Mouse (Mus musculus) heart, embryonic 14.5 days (tissue): ENCODE data around the gene Fgd3. TPM values are rescaled to one million over a fixed set of nuclear protein-coding genes. Genes with fewer than 3 reads are reported as not detected.

Source experiments
- ATAC-seq: fragments of 200-750 bp; cut with Nextera tagmentation; 2 replicates; pipeline ENCODE4 v1.8.0; 2017; ENCODE audit warnings: low read depth, moderate TSS enrichment; ENCODE audit not compliant: insufficient number of reproducible peaks, insufficient read depth, low FRiP score
- H3K27ac ChIP-seq, 2 experiments: fragments of 200-500 bp in 1 of 2; fragments of 300-500 bp in 1 of 2; sonication (generic) in 1 of 2; replicated peaks in 1 of 2; 2 replicates each; pipeline ENCODE4 v1.5.1; 2012 to 2014; ENCODE audit warnings: low read depth in 2 of 2, low read length in 2 of 2, control low read depth in 1 of 2, mild to moderate bottlenecking in 1 of 2, mixed read lengths in 1 of 2; ENCODE audit not compliant: control insufficient read depth in 1 of 2, insufficient read depth in 1 of 2
- H3K27me3 ChIP-seq: fragments of 300-500 bp; sonication (generic); 2 replicates; pipeline ENCODE4 v1.6.1; 2014; ENCODE audit warnings: mild to moderate bottlenecking, low read length, control low read depth; ENCODE audit not compliant: control insufficient read depth, insufficient read depth
- H3K36me3 ChIP-seq: fragments of 300-500 bp; sonication (generic); 2 replicates; pipeline ENCODE4 v1.6.1; 2014; ENCODE audit warnings: mild to moderate bottlenecking, control low read depth, low read length, mixed read lengths; ENCODE audit not compliant: control insufficient read depth, insufficient read depth
- H3K4me1 ChIP-seq, 2 experiments: fragments of 200-500 bp in 1 of 2; fragments of 300-500 bp in 1 of 2; sonication (generic) in 1 of 2; 2 replicates each; pipeline ENCODE4 v1.6.1; 2012 to 2014; ENCODE audit warnings: low read length in 2 of 2, control low read depth in 1 of 2, mixed read lengths in 1 of 2; ENCODE audit not compliant: control insufficient read depth in 2 of 2, insufficient read depth in 2 of 2
- H3K4me2 ChIP-seq: fragments of 300-500 bp; sonication (generic); 2 replicates; pipeline ENCODE4 v1.6.1; 2014; ENCODE audit warnings: mild to moderate bottlenecking, low read length
- H3K4me3 ChIP-seq, 2 experiments: fragments of 200-500 bp in 1 of 2; fragments of 300-500 bp in 1 of 2; sonication (generic) in 1 of 2; 2 replicates each; pipeline ENCODE4 v1.5.1; 2012 to 2014; ENCODE audit warnings: low read length in 2 of 2, mild to moderate bottlenecking in 2 of 2, control low read depth in 1 of 2, low read depth in 1 of 2, moderate library complexity in 1 of 2; ENCODE audit not compliant: control insufficient read depth in 1 of 2, insufficient read depth in 1 of 2
- H3K9ac ChIP-seq: fragments of 300-500 bp; sonication (generic); 2 replicates; pipeline ENCODE4 v1.6.1; 2014; ENCODE audit warnings: mild to moderate bottlenecking, low read length
- H3K9me3 ChIP-seq: fragments of 300-500 bp; sonication (generic); 2 replicates; pipeline ENCODE4 v1.6.1; 2016; ENCODE audit warnings: low read length, control low read depth; ENCODE audit not compliant: control insufficient read depth
- WGBS: fragments of 180-500 bp; shearing (Covaris S2); extraction: QIAGEN DNeasy Blood & Tissue Kit; methylation state at CpG from one replicate; pipeline ENCODE4 v1.1.7; 2014; 5-methylcytosine and 5-hydroxymethylcytosine counted together
- polyA plus RNA-seq: library from polyadenylated mRNA; unstranded; fragments of >200 nt; fragmentation: Nextera tagmentation; extraction: Ambion mirVana; gene quantifications from 2 replicates; pipeline ENCODE4 v1.2.1, GENCODE M21; 2014

Gene Fgd3
- polyA plus RNA-seq, 1 experiment from 2014 or later = 0.09 TPM

- H3K36me3 ChIP-seq = no peaks in the 10 kb centered on the region
- H3K27me3 ChIP-seq = no peaks in the 10 kb centered on the region
- peaks cover 0 to 2% of the 10 kb centered on the region in 2 experiments; a peak in 1 of 4 replicates for H3K4me1 ChIP-seq
- peaks cover 8% of the 10 kb centered on the region; the same call in 1 of the 2 replicates for H3K9me3 ChIP-seq
- no peak overlapping the region for H3K27ac ChIP-seq
- H3K9ac ChIP-seq = no peak overlapping the region
- no peak for ATAC-seq
- WGBS = 49% methylated on average over 9 of the region's 9 CpGs
- H3K4me2 ChIP-seq = no peak overlapping the region
- no peak overlapping the region for H3K4me3 ChIP-seq
Measured at GRCm38 (mm10) chr13:49283686-49284085, 36.4 kb downstream of the Fgd3 start.

- Histone ChIP-seq H3K9me3 (peaks cover 8% of the 10 kb centered on the region; the same call in 1 of the 2 replicates), H3K27ac (no peak overlapping the region), H3K9ac (no peak overlapping the region), H3K4me2 (no peak overlapping the region), H3K4me3 (no peak overlapping the region), H3K36me3 (no peaks in the 10 kb centered on the region), H3K27me3 (no peaks in the 10 kb centered on the region), H3K4me1 (peaks cover 0 to 2% of the 10 kb centered on the region in 2 experiments; a peak in 1 of 4 replicates)
- WGBS = 29% methylated on average over 2 of the region's 2 CpGs
- ATAC-seq = no peak
Measured at GRCm38 (mm10) chr13:49282168-49282567, 37.9 kb downstream of the Fgd3 start.

GRCm38 (mm10) chr13:49271831-49272765, 48.0 kb downstream of the Fgd3 start:
- Histone ChIP-seq H3K4me3 (no peak overlapping the region), H3K4me1 (no peaks in the 10 kb centered on the region), H3K9ac (no peak overlapping the region), H3K36me3 (no peaks in the 10 kb centered on the region), H3K4me2 (no peak overlapping the region), H3K27ac (no peak overlapping the region), H3K27me3 (no peaks in the 10 kb centered on the region), H3K9me3 (no peaks in the 10 kb centered on the region)
- ATAC-seq = no peak
- 53% methylated on average over 5 of the region's 5 CpGs for WGBS

GRCm38 (mm10) chr13:49270500-49270899, 49.6 kb downstream of the Fgd3 start:
- no peaks in the 10 kb centered on the region for H3K27me3 ChIP-seq
- WGBS = 73% methylated on average over 8 of the region's 8 CpGs
- no peaks in the 10 kb centered on the region for H3K4me1 ChIP-seq
- no peak overlapping the region for H3K4me2 ChIP-seq
- H3K4me3 ChIP-seq = no peak overlapping the region
- H3K27ac ChIP-seq = no peak overlapping the region
- no peaks in the 10 kb centered on the region for H3K9me3 ChIP-seq
- no peak overlapping the region for H3K9ac ChIP-seq
- no peak for ATAC-seq
- H3K36me3 ChIP-seq = no peaks in the 10 kb centered on the region

- Histone ChIP-seq H3K4me3 (no peak overlapping the region), H3K9me3 (no peaks in the 10 kb centered on the region), H3K27ac (no peak overlapping the region), H3K27me3 (no peaks in the 10 kb centered on the region), H3K9ac (no peak overlapping the region), H3K4me1 (peaks cover 9 to 14% of the 10 kb centered on the region in 2 experiments), H3K4me2 (no peak overlapping the region), H3K36me3 (no peaks in the 10 kb centered on the region)
- 43% methylated on average over 2 of the region's 2 CpGs for WGBS
- ATAC-seq = no peak
Measured at GRCm38 (mm10) chr13:49267645-49268044, 52.5 kb downstream of the Fgd3 start.

GRCm38 (mm10) chr13:49260036-49260722, 59.9 kb downstream of the Fgd3 start:
- no peak overlapping the region for H3K4me2 ChIP-seq
- no peak overlapping the region for H3K27ac ChIP-seq
- no peak overlapping the region for H3K4me3 ChIP-seq
- H3K4me1 ChIP-seq = peaks cover 9 to 14% of the 10 kb centered on the region in 2 experiments
- WGBS = 68% methylated on average over 15 of the region's 15 CpGs
- no peaks in the 10 kb centered on the region for H3K27me3 ChIP-seq
- H3K9me3 ChIP-seq = no peaks in the 10 kb centered on the region
- no peak overlapping the region for H3K9ac ChIP-seq
- ATAC-seq = no peak
- no peaks in the 10 kb centered on the region for H3K36me3 ChIP-seq

- no peaks in the 10 kb centered on the region for H3K9me3 ChIP-seq
- H3K36me3 ChIP-seq = no peaks in the 10 kb centered on the region
- H3K27ac ChIP-seq = no peak overlapping the region
- no peak overlapping the region for H3K4me3 ChIP-seq
- no peak for ATAC-seq
- no peaks in the 10 kb centered on the region for H3K4me1 ChIP-seq
- no peaks in the 10 kb centered on the region for H3K27me3 ChIP-seq
- H3K4me2 ChIP-seq = no peak overlapping the region
- no peak overlapping the region for H3K9ac ChIP-seq
- 69% methylated on average over 3 of the region's 3 CpGs for WGBS
Measured at GRCm38 (mm10) chr13:49257819-49258313, 62.2 kb downstream of the Fgd3 start.
